Mouse (Mus musculus): ENCODE data around the gene Zfp819.
"Not testable (repeated sequence)": the region's sequence is repeated elsewhere in the genome, so short reads cannot be mapped to it uniquely, and the experiment has no call there.

Gene Zfp819

GRCm38 (mm10) chr7:43642587-43642986 is 35.6 kb downstream of the Zfp819 start:
- DNase-seq (ENCODE audit: low read depth, low spot score): no peak

- peak; percentile 39 for DNase-seq (ENCODE audit: low read depth, low spot score)
Observed at GRCm38 (mm10) chr7:43643046-43643652, 36.2 kb downstream of the Zfp819 start.

GRCm38 (mm10) chr7:43652683-43653082 is 45.7 kb downstream of the Zfp819 start:
- no peak for DNase-seq (ENCODE audit: low read depth, low spot score)

GRCm38 (mm10) chr7:43654519-43654918 is 47.5 kb downstream of the Zfp819 start:
- DNase-seq (ENCODE audit: low read depth, low spot score): no peak

- DNase-seq (ENCODE audit: low read depth, low spot score): no peak
Observed at GRCm38 (mm10) chr7:43656232-43656631, 49.3 kb downstream of the Zfp819 start.

- no peak for DNase-seq (ENCODE audit: low read depth, low spot score)
Observed at GRCm38 (mm10) chr7:43660002-43660401, 53.0 kb downstream of the Zfp819 start, which contains the start of gene Siglece. Gene Siglece (minus strand): TSS chr7:43660161.

- DNase-seq (ENCODE audit: low read depth, low spot score): no peak
Observed at GRCm38 (mm10) chr7:43662804-43663203, 55.8 kb downstream of the Zfp819 start.

- DNase-seq (ENCODE audit: low read depth, low spot score): not testable (repeated sequence)
Observed at GRCm38 (mm10) chr7:43667221-43667620, 60.3 kb downstream of the Zfp819 start.

All from ZHBTc4 (cell line).